ENCODE assay signal across 8 mouse cellular contexts in the genomic region with DNA sequence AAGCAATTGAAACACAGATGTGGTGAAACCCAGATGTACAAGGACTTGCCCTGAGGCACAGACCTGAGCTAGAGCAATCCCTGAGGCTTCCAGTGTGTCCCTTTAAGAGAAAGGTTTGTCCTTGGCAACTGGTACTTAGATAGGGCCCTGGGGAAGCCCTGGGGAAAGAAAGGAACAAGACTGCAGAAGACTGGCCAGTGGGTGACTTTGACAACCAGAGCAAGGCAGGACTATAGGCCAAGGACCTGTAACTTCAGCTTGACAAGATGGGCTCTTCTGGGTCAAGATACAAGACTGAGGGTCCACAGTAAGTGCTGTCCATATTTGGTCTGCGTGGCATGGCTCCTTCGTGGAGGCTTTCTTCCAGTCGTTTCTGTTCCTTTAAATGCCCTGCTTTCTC. TPM values are rescaled to one million over a fixed set of nuclear protein-coding genes. Genes with fewer than 3 reads are reported as not detected.
DNase-seq lines count a peak whose midpoint lies in the region; ATAC-seq lines count a peak whose summit lies in the region.

TSS of gene Xrcc6 (plus strand) at position 190 of the 400 bp plus-strand sequence.

- peaks cover 4% of the 10 kb centered on the region; the same call in 1 of the 2 replicates for H3K4me1 ChIP-seq in lung, embryonic 16.5 days (replicated peaks; ENCODE audit: control insufficient read depth, insufficient read depth, low read length)
- peaks cover 16% of the 10 kb centered on the region for H3K4me1 ChIP-seq in embryonic facial prominence, embryonic 10.5 days
- peaks cover 12% of the 10 kb centered on the region for H3K4me1 ChIP-seq in heart, embryonic 12.5 days (replicated peaks)

- no peak within 1 kb of the TSS for H3K4me3 ChIP-seq in lung, embryonic 16.5 days (ENCODE audit: low read length)
- no peak within 1 kb of the TSS for H3K4me3 ChIP-seq in embryonic facial prominence, embryonic 10.5 days
- H3K4me3 ChIP-seq in heart, embryonic 12.5 days: no peak within 1 kb of the TSS

- WGBS in lung, embryonic 16.5 days: 79% methylated on average over 3 of the region's 3 CpGs
- WGBS in embryonic facial prominence, embryonic 10.5 days: 78% methylated on average over 3 of the region's 3 CpGs
- 67% methylated on average over 3 of the region's 3 CpGs for WGBS in heart, embryonic 12.5 days

- H3K27me3 ChIP-seq in lung, embryonic 16.5 days (ENCODE audit: control insufficient read depth, insufficient read depth, low read depth, low read length): no peaks in the 10 kb centered on the region
- no peaks in the 10 kb centered on the region for H3K27me3 ChIP-seq in embryonic facial prominence, embryonic 10.5 days (replicated peaks; ENCODE audit: low read depth, poor library complexity, severe bottlenecking)
- no peaks in the 10 kb centered on the region for H3K27me3 ChIP-seq in heart, embryonic 12.5 days (replicated peaks)

- H3K9me3 ChIP-seq in lung, embryonic 16.5 days (ENCODE audit: control insufficient read depth, low read length): no peaks in the 10 kb centered on the region
- no peaks in the 10 kb centered on the region for H3K9me3 ChIP-seq in embryonic facial prominence, embryonic 10.5 days
- no peaks in the 10 kb centered on the region for H3K9me3 ChIP-seq in heart, embryonic 12.5 days (replicated peaks)

- ATAC-seq in lung, embryonic 16.5 days (ENCODE audit: low read depth): no peak
- ATAC-seq in heart, embryonic 12.5 days (ENCODE audit: insufficient number of reproducible peaks, low FRiP score): no peak
- ATAC-seq in monocyte, adult 5-6 weeks (replicated peaks; ENCODE audit: insufficient number of reproducible peaks, low FRiP score, low TSS enrichment, poor library complexity, severe bottlenecking): no peak

- no peaks in the 10 kb centered on the region for H3K36me3 ChIP-seq in lung, embryonic 16.5 days (ENCODE audit: control insufficient read depth, insufficient read depth, low read length)
- H3K36me3 ChIP-seq in embryonic facial prominence, embryonic 10.5 days (replicated peaks): peaks cover 2% of the 10 kb centered on the region
- H3K36me3 ChIP-seq in heart, embryonic 12.5 days: no peaks in the 10 kb centered on the region

- no peak for DNase-seq in lung, postnatal 10 days
- no peak for DNase-seq in embryonic facial prominence, embryonic 10.5 days (ENCODE audit: low spot score)
- DNase-seq in left cerebral cortex, adult 8-10 months (ENCODE audit: low spot score in 2 of 2): no peak
- no peak for DNase-seq in kidney, postnatal 4 days
- DNase-seq in right cerebral cortex, postnatal 25 days: no peak

- H3K27ac ChIP-seq in lung, embryonic 16.5 days (ENCODE audit: low read length): no peak within 1 kb of the TSS
- H3K27ac ChIP-seq in embryonic facial prominence, embryonic 10.5 days (replicated peaks): no peak within 1 kb of the TSS
- H3K27ac ChIP-seq in heart, embryonic 12.5 days (ENCODE audit: poor library complexity, severe bottlenecking): no peak within 1 kb of the TSS

- no peak within 1 kb of the TSS for H3K4me2 ChIP-seq in lung, embryonic 16.5 days (ENCODE audit: low read depth, low read length)
- no peak within 1 kb of the TSS for H3K4me2 ChIP-seq in heart, embryonic 12.5 days

- no peak within 1 kb of the TSS for H3K9ac ChIP-seq in lung, embryonic 16.5 days (ENCODE audit: low read length)
- H3K9ac ChIP-seq in heart, embryonic 12.5 days: no peak within 1 kb of the TSS

RNA-seq across cellular contexts. Expression of gene Xrcc6, which starts in this region (rescaled TPM):
- polyA plus RNA-seq in lung, embryonic 16.5 days (2015; fragmentation: Nextera tagmentation; extraction: Ambion mirVana): 72.0 and 77.0 TPM in 2 replicates
- 100 and 104 TPM in 2 replicates for polyA plus RNA-seq in embryonic facial prominence, embryonic 10.5 days (2016; fragmentation: Nextera tagmentation; extraction: Ambion mirVana)
- 68.7 and 80.2 TPM in 2 replicates for polyA plus RNA-seq in heart, embryonic 12.5 days (2016; fragmentation: Nextera tagmentation; extraction: Ambion mirVana)
- 10 to 100 TPM; 21.9 to 28.5 (median 26.0) TPM for total RNA-seq in left cerebral cortex, adult 8-10 months (2022)
- total RNA-seq in monocyte, adult 5-6 weeks (2017): 37.3 to 62.6 TPM (median 61.9 TPM) in 3 replicates
